Mouse (Mus musculus): Measurements from ENCODE around the gene Tmem102. TPM values are rescaled to one million over a fixed set of nuclear protein-coding genes. Genes with fewer than 3 reads are reported as not detected.

Tmem102 gene
- total RNA-seq, 1 experiment from 2014 or later: not detected

DNA sequence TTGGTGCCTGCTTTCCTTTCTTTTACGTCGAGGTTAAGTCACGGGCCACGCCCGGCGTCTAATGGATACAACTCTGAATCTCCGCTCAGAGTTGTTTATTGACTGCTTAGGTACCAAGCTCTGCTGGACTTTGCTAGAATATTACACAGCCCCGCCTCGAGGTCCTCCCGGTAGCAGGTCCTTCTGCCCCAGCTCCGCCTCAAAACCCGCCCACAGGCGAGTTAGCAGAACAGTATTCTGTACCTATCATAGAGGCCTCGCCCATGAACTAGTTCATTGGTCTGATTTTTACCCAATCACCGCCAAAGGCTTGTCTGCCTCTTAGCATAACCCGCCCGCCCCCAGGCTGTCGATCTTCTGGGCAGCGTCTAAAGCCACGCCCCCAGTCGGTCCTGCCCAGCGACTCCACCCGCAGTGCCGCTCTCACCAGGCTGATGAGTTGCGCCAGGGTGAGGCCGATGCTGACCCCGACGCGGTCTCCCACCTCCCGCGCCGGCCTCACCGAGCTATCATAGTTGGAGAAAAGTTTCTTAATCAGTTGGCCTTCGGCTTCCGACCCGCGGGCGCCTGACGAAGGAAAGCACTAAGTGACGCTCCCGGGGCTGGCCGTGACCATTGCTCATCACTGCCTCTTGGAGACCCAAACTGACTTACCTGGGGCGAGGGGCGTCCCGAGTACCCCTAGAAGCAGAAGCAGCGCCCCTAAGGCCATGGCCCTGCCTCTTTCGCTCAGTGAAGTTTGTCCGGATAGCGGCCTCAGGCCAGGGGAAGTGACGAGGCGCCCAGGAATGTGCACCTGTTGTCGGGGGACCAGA, 10.0 kb downstream of the Tmem102 start, which contains the start of gene Chrnb1:
Gene Chrnb1, minus strand, starts transcription at position 776 of the 815 bp plus-strand sequence.
- peak; percentile 98 for ATAC-seq (replicated peaks; ENCODE audit: low read depth, poor library complexity, severe bottlenecking)

DNA sequence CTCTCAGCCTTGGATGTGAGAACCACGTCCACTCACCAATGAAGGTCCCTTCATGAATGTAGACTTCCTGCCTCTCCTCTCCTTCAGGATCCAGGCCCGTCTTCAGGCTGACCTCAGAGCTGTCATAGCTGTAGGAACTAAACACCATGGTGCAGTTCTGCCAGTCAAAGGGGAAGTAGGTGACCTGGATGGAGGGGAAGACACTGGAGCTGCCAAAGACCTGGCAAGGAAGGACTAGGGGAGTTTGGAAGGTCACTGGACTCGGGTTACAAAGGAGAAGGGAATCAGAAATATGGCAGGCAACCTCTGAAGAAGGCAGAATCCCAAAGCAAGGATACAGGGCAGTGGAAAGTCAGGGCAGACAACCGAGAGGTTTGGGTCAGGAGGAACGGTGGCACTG, 12.0 kb downstream of the Tmem102 start:
- no peak for ATAC-seq (replicated peaks; ENCODE audit: low read depth, poor library complexity, severe bottlenecking)

DNA sequence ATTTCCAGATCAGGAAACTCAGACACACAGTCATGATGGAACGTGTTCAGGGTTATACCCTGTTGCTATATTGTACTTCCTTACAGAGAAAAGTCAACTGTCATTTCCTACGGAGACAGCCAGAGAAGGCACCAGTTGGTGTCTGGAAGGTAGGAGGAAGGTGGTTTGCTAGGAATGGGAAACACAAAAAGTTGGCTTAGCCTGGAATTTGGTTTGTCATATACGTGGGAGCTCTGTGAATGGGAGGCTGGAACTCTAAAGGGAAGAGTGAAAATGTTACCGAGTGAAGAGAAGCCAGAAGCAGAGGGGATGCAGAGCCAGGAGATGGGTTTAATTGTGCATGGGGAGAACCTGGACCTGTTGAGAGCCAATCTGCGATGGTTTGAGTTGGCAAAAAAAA, 14.0 kb downstream of the Tmem102 start:
- ATAC-seq (replicated peaks; ENCODE audit: low read depth, poor library complexity, severe bottlenecking): no peak

DNA sequence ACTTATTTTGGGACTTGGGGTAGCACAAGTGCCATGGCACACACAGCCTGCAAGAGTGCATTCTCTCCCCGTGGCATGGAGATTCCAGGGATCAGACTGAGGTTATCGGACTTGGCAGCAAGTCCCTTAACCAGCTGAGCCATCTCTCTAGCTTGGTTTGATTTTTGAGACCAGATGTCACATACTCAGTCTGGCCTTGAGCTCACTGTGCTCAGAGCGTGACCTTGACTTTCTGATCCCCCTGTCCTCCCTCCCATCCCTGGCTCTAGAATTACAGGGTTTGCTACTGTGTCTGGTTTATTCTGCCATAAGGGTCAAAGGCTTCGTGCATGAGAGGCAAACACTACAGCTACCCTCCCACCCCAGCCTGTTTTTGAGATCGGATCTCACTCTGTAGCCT, 16.0 kb downstream of the Tmem102 start:
- ATAC-seq (replicated peaks; ENCODE audit: low read depth, poor library complexity, severe bottlenecking): no peak

DNA sequence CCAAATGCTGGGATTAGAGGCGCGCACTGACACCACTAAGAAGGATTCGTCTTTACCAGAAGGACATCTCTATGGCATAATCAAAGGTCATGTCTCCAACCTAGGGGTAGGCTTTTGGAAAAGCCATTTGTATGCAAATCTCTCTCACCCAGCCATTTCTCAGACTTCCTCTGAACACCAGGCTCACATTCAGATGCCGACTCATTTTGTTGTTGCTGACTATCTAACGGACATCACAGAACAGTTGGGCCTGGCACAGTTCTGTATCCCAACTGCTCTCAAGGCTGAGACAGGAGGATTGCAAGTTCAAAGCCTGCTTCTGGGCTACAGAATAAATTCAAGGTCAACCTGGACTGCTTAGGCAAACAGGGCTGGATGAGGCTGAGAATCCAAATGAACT, 18.1 kb downstream of the Tmem102 start:
- ATAC-seq (replicated peaks; ENCODE audit: low read depth, poor library complexity, severe bottlenecking): no peak

DNA sequence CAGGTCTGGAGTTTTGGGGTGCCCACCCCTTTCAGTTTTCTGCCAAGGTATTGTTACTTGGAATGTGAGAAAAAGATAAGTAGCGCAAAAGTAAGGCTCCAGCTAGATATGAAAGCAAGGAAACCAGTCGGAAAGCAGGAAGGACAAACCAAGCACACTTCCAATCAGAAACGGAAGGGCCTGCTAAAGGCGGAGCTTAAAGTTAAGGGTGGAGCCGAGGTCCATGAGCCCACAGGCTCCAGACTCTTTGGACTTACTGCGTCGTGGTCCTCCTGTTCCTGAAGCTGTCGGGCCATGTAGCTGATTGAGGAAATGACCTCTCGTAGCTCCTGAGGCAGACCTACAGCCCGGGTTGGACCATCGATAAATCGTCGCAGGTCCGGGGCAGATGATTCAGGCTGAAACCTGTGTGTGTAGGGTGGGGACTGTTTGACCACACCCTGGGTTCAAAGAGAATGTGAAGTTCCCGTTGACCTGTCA, 20.6 kb downstream of the Tmem102 start:
- ATAC-seq (replicated peaks; ENCODE audit: low read depth, poor library complexity, severe bottlenecking): peak; percentile 80

DNA sequence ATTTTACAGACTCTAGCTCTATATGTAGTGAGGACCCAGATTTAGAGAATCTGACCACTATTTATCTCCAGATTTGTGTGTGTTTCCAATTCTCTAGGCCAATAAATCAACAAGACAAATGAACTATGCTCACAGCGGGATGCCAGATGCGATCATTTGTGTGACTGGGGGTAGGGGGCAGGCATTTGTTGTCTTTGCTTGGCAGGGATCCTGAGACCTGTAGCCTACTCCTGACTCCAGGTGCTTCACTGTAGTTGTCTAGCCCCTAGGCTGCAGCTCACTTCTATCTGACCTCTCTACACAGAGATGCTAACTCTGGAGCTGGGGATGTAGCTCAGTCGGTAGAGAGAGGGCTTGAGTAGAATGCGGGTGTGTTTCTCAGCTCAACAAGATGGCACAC, 23.6 kb downstream of the Tmem102 start:
- no peak for ATAC-seq (replicated peaks; ENCODE audit: low read depth, poor library complexity, severe bottlenecking)

DNA sequence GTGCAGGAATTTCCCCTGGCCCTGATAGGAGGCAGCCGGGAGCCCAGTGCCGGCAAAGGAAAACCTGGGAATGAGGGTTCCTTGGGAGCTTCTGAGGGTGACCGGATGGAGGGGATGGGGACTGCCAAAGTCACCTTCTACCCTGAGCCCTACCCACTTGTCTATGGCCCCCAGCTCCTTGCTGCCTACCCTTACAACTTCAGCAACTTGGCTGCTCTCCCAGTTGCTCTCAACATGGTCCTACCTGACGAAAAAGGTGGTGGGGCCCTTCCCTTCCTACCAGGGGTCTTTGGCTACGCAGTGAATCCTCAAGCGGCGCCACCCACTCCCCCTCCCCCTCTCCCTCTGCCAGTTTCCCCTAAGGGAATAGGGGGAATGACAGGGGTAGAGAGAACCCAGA, 26.4 kb downstream of the Tmem102 start:
- ATAC-seq (replicated peaks; ENCODE audit: low read depth, poor library complexity, severe bottlenecking): no peak

DNA sequence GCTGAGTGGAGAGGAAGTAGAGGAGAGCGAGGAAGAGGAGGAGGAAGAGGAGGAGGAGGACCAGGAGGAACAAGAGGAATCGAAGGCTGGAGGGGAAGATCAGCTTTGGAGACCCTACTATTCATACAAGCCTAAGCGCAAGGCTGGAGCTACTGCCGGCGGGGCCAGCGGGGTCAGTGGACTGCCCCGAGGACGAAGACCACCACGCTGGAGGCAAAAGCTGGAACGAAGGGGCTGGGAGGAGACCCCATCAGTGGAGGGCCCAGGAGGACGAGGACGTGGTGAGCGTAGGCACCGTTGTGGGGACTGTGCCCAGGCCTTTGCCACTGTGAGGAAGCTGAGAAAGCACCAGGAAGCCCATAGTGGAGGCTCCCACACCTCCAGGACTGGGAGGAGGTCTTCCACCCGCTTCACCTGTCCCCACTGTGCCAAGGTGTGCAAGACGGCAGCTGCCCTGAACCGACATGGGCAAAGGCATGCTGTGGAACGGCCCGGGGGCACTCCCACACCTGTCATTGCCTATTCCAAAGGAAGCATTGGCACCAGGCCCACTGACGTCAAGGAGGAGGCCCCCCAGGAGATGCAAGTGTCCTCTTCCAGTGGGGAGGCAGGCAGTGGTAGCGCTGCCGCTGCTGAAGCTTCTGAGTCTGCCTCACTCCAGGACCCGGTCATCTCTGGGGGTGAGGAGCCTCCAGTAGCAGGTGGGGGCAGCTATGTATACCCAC, 27.0 kb downstream of the Tmem102 start:
- ATAC-seq (replicated peaks; ENCODE audit: low read depth, poor library complexity, severe bottlenecking): no peak

DNA sequence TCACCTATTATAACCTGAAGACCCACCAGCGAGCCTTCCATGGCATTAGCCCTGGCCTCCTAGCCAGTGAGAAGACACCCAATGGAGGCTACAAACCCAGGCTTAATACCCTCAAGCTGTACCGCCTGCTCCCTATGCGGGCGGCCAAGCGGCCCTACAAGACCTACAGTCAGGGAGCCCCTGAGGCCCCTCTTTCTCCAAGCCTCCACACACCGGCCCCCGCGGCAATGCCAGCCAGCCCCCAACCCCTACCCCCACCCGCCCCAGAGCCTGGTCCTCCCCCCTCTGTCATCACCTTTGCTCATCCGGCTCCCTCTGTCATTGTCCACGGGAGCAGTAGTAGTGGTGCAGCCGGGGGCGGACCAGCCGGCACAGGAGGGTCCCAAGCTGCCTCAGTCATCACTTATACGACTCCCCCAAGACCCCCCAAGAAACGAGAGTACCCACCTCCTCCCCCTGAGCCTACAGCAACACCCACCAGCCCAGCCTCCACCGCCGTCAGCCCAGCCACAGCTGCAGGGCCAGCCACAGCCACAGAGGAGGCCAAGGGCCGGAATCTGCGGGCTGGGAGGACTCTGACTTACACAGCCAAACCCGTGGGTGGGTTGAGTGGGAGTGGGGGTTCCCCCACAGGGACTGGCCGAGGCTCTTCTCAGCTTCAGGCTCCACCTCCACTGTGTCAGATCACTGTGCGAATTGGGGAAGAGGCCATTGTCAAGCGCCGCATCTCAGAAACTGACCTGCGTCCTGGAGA, 27.7 kb downstream of the Tmem102 start:
- ATAC-seq (replicated peaks; ENCODE audit: low read depth, poor library complexity, severe bottlenecking): peak; percentile 58; the same call in 1 of the 2 replicates

DNA sequence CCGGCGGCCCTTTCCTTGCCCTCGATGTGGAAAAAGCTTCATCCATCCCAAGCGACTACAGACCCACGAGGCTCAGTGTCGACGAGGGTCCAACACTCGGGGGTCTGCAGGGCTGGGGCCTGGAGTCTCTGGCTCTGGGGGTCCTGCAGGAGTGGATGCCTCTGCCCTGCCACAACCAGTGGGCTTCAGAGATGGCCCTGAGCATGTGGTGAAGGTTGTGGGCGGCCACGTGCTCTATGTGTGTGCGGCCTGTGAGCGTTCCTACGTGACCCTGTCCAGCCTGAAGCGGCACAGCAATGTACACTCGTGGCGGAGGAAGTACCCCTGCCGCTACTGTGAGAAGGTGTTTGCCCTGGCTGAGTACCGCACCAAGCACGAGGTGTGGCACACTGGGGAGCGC, 28.9 kb downstream of the Tmem102 start:
- no peak for ATAC-seq (replicated peaks; ENCODE audit: low read depth, poor library complexity, severe bottlenecking)

DNA sequence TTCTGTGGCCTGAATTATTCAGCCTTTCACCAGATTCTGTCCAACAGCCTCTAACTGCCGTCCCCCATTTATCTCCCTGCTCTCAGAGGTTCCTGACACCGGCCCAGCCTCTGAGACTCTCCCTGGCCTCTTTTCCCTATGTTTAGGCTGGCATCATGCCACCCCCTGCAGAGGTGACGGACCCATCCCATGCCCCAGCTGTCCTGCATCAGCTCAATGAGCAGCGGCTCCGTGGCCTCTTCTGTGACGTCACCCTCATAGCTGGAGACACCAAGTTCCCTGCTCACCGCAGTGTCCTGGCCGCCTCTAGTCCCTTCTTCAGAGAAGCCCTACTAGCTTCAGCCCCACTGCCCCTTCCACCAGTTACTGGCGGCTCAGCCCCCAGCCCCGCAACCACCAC, 29.7 kb downstream of the Tmem102 start:
- no peak for ATAC-seq (replicated peaks; ENCODE audit: low read depth, poor library complexity, severe bottlenecking)

DNA sequence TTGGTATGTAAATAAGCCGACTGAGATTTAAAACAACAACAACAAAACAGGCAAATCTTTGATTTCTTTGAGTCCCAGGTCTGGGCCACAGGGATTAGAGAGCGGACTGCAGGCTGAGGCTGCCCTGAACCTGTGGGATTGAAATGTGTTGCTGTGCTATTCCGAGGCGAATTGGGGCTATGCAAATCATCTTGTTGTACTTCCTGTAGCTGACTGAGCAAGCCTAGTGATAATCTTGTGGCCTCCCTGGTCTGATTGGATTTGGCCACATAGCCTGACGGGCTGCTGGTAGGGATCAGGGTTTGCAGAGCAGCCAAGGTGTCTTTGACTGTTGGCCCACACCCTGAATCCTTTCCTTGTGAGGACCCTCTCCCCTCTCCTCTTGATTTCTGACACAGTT, 30.5 kb downstream of the Tmem102 start:
- 0 out of 2 replicates have a peak, but pooled peaks have one; percentile 24 for ATAC-seq (replicated peaks; ENCODE audit: low read depth, poor library complexity, severe bottlenecking)

DNA sequence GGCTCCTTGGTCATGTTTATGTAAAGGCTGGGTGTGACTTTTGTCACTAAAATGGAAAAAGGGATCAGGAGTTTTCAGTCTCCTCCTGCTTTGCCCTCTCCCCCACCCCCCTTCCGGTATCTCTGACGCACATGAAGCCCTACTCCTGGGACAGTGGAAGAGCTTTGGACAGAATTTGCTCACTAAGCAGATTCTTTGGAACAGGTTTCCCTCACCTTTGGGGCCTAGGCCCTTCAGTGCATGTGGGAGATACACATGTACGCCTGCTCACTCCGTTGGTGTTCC, 37.9 kb downstream of the Tmem102 start:
- ATAC-seq (replicated peaks; ENCODE audit: low read depth, poor library complexity, severe bottlenecking): no peak

DNA sequence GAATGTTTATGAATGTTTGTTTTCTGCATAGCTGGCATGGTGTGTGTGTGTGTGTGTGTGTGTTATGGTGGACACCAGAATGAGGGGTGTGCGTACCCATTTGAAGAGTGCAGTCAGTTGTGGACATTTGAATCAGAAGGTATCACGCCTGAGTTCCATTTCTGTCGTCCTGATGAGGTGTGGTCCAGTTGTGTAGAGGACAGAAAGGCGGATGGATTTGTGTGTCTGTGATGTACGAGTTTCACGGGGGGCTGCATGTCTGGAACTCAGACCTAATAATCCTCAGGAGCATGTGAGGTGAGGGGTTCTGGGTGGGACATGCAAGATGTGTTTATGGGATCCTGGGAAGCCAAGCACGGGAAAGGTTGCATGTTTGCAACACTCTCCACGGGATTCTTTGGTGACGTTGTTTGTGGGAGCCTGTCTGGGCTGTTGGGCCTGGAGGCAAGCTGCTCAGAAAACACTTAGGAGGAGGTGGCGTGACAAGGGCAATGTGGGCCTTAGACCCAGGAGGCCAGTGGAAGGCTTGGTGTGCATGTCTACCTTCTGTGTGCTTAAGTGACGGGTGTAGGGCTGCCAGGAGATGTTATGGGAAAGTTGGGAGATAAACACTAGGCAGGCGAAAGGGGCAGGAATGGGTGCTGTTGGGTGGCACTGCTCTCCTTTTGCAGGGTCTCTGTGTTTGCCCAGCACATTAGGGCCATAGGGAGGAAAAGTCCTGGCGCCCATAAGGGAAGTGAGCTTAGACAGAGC, 38.4 kb downstream of the Tmem102 start:
- no peak for ATAC-seq (replicated peaks; ENCODE audit: low read depth, poor library complexity, severe bottlenecking)

DNA sequence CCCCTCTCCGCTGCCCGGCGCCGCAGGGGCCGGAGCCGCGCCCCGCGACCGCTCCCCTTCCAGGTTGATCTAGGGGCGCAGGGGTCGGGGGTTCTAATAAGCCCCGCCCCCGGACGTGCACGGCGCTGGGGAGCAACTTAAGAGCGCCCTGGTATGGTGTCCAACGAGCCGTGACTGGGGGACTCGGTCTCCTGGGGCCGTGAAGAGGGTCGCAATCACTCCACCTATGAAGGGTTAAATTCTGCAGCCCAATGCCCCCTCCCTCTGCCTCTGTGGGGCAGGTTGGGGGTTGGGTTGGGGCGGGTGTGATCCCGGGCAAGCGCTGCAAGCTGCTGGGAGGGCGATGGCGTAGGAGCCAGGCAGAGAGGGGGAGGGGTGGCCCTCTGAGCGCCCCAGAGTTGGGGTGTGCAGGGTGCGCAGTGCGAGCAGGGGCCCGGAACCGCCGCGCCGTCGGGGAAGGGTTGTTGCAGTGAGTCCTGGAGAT, 39.3 kb downstream of the Tmem102 start:
- peak; percentile 81 for ATAC-seq (replicated peaks; ENCODE audit: low read depth, poor library complexity, severe bottlenecking)

DNA sequence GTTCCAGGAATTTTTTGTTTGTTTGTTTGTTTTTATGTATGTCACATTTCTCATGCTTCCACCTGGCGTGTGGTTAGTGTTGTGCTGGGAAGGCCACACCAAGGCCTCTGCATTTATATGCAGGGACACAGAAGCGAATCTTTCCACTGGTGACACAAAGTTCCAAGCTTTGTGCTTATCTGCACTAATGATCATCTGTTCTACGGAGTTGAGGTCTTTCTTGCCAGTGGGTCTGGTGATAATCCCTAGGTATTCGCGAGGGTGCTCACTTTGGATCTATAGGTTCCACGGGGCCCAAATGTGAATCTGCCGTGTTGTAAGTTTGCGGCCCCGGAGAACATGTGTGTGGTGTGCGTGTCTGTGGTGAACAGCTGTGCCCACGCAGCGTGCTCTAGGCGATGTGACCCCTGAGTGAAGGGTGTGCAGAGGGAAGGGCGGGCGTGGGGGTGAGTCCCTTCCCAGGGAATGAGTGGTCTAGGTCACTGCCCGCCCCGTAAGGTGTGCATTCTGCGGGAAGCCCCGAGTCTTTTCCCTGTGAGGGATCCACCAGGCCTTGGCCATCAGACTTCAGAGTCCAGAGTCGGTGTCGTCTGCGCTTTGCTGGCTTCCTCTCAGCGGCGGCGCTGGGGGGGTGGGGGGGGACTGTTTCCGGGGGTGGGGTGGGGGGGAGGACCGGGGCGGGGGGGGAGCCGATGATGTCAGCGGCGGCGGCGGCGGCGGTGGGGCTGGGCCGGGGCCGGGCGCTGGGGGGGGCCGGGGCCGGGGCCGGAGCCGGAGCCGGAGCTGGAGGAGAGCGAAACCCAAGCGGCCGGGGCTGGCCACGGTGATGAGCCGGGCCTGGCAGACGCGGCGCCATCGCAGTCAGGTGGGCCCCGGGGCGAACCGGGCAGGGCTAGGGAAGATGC, 40.0 kb downstream of the Tmem102 start, which contains the start of gene Zbtb4:
Gene Zbtb4, plus strand, starts transcription at position 692 of the 905 bp plus-strand sequence.
- peak; percentile 17; the same call in 1 of the 2 replicates for ATAC-seq (replicated peaks; ENCODE audit: low read depth, poor library complexity, severe bottlenecking)

DNA sequence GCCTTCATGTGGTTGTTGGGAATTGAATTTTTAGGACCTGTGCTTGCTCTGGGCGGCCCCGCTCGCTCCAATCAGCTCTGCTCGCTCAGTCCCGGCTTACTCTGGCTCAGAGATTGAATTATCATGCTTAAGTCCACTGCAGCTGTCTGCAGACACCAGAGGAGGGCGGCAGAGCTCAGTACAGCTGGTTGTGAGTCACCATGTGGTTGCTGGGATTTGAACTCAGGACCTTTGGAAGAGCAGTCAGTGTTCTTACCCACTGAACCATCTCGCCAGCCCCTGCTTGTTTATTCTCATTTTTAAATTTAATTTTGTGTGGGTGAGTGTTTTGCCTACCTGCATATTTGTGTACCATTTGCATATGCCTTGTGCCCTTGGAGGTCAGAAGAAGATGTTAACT, 41.9 kb downstream of the Tmem102 start:
- no peak for ATAC-seq (replicated peaks; ENCODE audit: low read depth, poor library complexity, severe bottlenecking)

DNA sequence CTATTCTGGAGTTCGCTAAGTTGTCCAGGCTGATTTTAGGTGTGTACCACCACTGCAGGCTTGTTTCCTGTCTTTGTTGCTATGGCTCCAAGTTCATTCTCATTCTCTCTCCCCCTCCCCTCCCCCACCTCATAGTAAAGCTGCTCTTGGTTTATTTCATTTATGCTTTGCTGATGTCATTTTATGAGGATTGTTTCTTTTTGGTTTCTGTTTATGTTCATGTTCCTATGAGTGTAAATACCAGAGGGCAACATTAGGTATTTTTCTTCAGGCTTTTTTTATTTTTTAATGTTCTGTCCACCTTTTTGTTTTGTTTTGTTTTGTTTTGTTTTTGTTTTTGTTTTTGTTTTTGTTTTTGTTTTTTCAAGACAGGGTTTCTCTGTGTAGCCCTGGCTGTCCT, 43.6 kb downstream of the Tmem102 start, which contains the start of gene Slc35g3:
Gene Slc35g3, minus strand, starts transcription at position 101 of the 400 bp plus-strand sequence.
- ATAC-seq (replicated peaks; ENCODE audit: low read depth, poor library complexity, severe bottlenecking): no peak
